Mouse (Mus musculus) MEL (cell line): ENCODE measurements at regions not wholly inside any gene's neighbourhood (a gene's known extent, or its start where the extent isn't known, plus 50 kb on each side); places are given as distances from the start of the nearest gene placed in this dataset.

Experiments
- EP300 ChIP-seq, 2 experiments: IDR thresholded peaks; 2 replicates each; pipeline ENCODE4 v1.6.1; 2011; ENCODE audit warnings: improper control_type of control experiment in 2 of 2, low read length in 2 of 2, low read depth in 1 of 2, mild to moderate bottlenecking in 1 of 2
- GATA1 ChIP-seq: IDR thresholded peaks from 2 replicates; pipeline ENCODE4 v1.6.1; 2011; ENCODE audit warnings: low read depth, low read length, improper control_type of control experiment
- POLR2A ChIP-seq, 2 experiments: IDR thresholded peaks; 2 replicates each; pipeline ENCODE4 v1.6.1; 2011 to 2012; ENCODE audit warnings: low read length in 2 of 2, mild to moderate bottlenecking in 2 of 2, control low read depth in 1 of 2, improper control_type of control experiment in 1 of 2, low read depth in 1 of 2, moderate library complexity in 1 of 2; ENCODE audit not compliant: control insufficient read depth in 1 of 2, insufficient read depth in 1 of 2, poor library complexity in 1 of 2
- RCOR1 ChIP-seq: IDR thresholded peaks from 2 replicates; pipeline ENCODE4 v1.6.1; 2012; ENCODE audit warnings: low read depth, mild to moderate bottlenecking, inconsistent platforms, low read length, improper control_type of control experiment
- TAL1 ChIP-seq: IDR thresholded peaks from 2 replicates; pipeline ENCODE4 v1.6.1; 2012; ENCODE audit warnings: mild to moderate bottlenecking, inconsistent platforms, low read length, moderate library complexity, mixed read lengths
- ZC3H11A ChIP-seq: IDR thresholded peaks from 2 replicates; pipeline ENCODE4 v1.6.1; 2012; ENCODE audit warnings: low read depth, mild to moderate bottlenecking, inconsistent platforms, low read length, improper control_type of control experiment

GRCm38 (mm10) chr16:76669795-76670194 lies 296.2 kb upstream of the Nrip1 start:
- TF ChIP-seq GATA1 (no peak), ZC3H11A (no peak), RCOR1 (no peak), POLR2A (IDR thresholded peaks at IDR 0.05; ENCODE audit: control insufficient read depth in 1 of 2, insufficient read depth in 1 of 2, low read depth in 1 of 2, low read length in 2 of 2, poor library complexity in 1 of 2) (no peak), TAL1 (no peak), EP300 (IDR thresholded peaks at IDR 0.05; ENCODE audit: low read depth in 1 of 2, low read length in 2 of 2) (no peak)
